Mouse (Mus musculus) stomach, postnatal 0 days (tissue): ENCODE measurements around the gene Adam33. TPM values are rescaled to one million over a fixed set of nuclear protein-coding genes. Genes with fewer than 3 reads are reported as not detected.

ENCODE experiments used
- ATAC-seq: fragments of 200-750 bp; cut with Nextera tagmentation; 2 replicates; pipeline ENCODE4 v1.8.0; 2017; ENCODE audit not compliant: low FRiP score, low TSS enrichment
- DNase-seq: peaks from one replicate; pipeline ENCODE4 v3.0.0-alpha.2; 2016; ENCODE audit warnings: low spot score
- H3K27ac ChIP-seq: fragments of 300-500 bp; sonication (generic); replicated peaks from 2 replicates; pipeline ENCODE4 v1.5.1; 2014; ENCODE audit warnings: mild to moderate bottlenecking, control low read depth
- H3K27me3 ChIP-seq: fragments of 300-500 bp; sonication (generic); 2 replicates; pipeline ENCODE4 v1.6.1; 2014; ENCODE audit warnings: low read length; ENCODE audit not compliant: control insufficient read depth, insufficient read depth
- H3K36me3 ChIP-seq: fragments of 300-500 bp; sonication (generic); 2 replicates; pipeline ENCODE4 v1.6.1; 2014; ENCODE audit warnings: low read length, mixed read lengths; ENCODE audit not compliant: control insufficient read depth, insufficient read depth
- H3K4me1 ChIP-seq: fragments of 300-500 bp; sonication (generic); replicated peaks from 2 replicates; pipeline ENCODE4 v1.6.1; 2014; ENCODE audit warnings: antibody characterized with exemption; ENCODE audit not compliant: control insufficient read depth, insufficient read depth
- H3K4me2 ChIP-seq: fragments of 300-500 bp; sonication (generic); replicated peaks from 2 replicates; pipeline ENCODE4 v1.6.1; 2014; ENCODE audit warnings: low read depth, mild to moderate bottlenecking, control low read depth, moderate library complexity
- H3K4me3 ChIP-seq: fragments of 300-500 bp; sonication (generic); 2 replicates; pipeline ENCODE4 v1.5.1; 2014; ENCODE audit warnings: low read depth, low read length, control low read depth
- H3K9ac ChIP-seq: fragments of 300-500 bp; sonication (generic); 2 replicates; pipeline ENCODE4 v1.6.1; 2014; ENCODE audit warnings: mild to moderate bottlenecking, low read length, control low read depth, mixed read lengths
- H3K9me3 ChIP-seq: fragments of 300-500 bp; sonication (generic); 2 replicates; pipeline ENCODE4 v1.6.1; 2016; ENCODE audit warnings: low read length; ENCODE audit not compliant: control insufficient read depth
- CTCF ChIP-seq: IDR thresholded peaks from 2 replicates; pipeline ENCODE4 v1.5.1; 2016; ENCODE audit warnings: antibody characterized with exemption, low read depth, mild to moderate bottlenecking, moderate library complexity
- EP300 ChIP-seq: optimal IDR thresholded peaks from 2 replicates; pipeline ENCODE3; 2016; ENCODE audit warnings: antibody characterized with exemption
- WGBS: fragments of 180-500 bp; shearing (Covaris S2); extraction: QIAGEN DNeasy Blood & Tissue Kit; methylation state at CpG from one replicate; pipeline ENCODE4 v1.1.7; 2014; 5-methylcytosine and 5-hydroxymethylcytosine counted together
- polyA plus RNA-seq: library from polyadenylated mRNA; unstranded; fragments of >200 nt; fragmentation: Nextera tagmentation; extraction: Ambion mirVana; gene quantifications from 2 replicates; pipeline ENCODE4 v1.2.1, GENCODE M21; 2015

The Adam33 gene
- polyA plus RNA-seq, 1 experiment from 2014 or later = 8.2 TPM

- DNase-seq = peak; percentile 71
- Histone ChIP-seq H3K9ac (no peak overlapping the region), H3K4me2 (no peak overlapping the region), H3K9me3 (no peaks in the 10 kb centered on the region), H3K36me3 (no peaks in the 10 kb centered on the region), H3K27me3 (peaks cover 3% of the 10 kb centered on the region; the same call in 1 of the 2 replicates), H3K27ac (peak overlapping the region; percentile 67), H3K4me1 (peaks cover 13% of the 10 kb centered on the region), H3K4me3 (no peak overlapping the region)
- WGBS = 39% methylated on average over 9 of the region's 9 CpGs
- peak; percentile 86 for ATAC-seq
- TF ChIP-seq EP300 = no peak
- no peak for TF ChIP-seq CTCF
Observed at GRCm38 (mm10) chr2:131044989-131045720, 18.5 kb downstream of the Adam33 start.

DNA sequence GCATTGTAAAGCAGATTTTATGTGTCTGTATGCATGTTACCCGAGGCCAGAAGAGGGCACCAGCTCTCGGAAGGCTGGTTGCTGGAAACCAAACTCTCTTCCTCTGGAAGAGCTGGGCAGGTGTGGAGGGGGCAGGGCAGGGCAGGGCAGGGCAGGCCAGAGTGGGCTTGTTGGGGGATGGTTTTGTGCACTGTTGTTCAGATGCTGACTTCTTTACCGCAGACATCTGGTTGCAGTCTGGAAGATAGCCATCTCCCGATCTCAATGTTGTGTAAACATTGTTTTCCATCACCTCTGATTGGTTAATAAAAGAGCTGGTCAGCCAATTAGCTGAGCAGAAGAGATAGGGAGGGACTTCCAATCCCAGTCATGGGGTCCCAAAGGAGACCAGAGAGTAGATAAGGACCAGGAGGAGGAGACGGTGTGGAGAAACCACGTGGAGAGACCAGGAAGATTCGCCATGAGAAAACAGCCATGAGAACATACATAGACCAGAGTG lies 19.2 kb downstream of the Adam33 start:
- peak; percentile 63 for TF ChIP-seq CTCF
- no peak for TF ChIP-seq EP300
- H3K9ac ChIP-seq = no peak overlapping the region
- WGBS = 5% methylated on average over 7 of the region's 7 CpGs
- no peak for ATAC-seq
- H3K36me3 ChIP-seq = no peaks in the 10 kb centered on the region
- peak overlapping the region; percentile 17; the same call in 1 of the 2 replicates for H3K4me2 ChIP-seq
- H3K9me3 ChIP-seq = no peaks in the 10 kb centered on the region
- peak; percentile 35 for DNase-seq
- H3K27ac ChIP-seq = peak overlapping the region; percentile 67
- H3K27me3 ChIP-seq = peaks cover 3% of the 10 kb centered on the region; the same call in 1 of the 2 replicates
- H3K4me1 ChIP-seq = peaks cover 13% of the 10 kb centered on the region
- no peak overlapping the region for H3K4me3 ChIP-seq

- Histone ChIP-seq H3K27me3 (peaks cover 3% of the 10 kb centered on the region; the same call in 1 of the 2 replicates), H3K27ac (no peak within 1 kb of the TSS), H3K4me2 (no peak within 1 kb of the TSS), H3K9ac (no peak within 1 kb of the TSS), H3K9me3 (no peaks in the 10 kb centered on the region), H3K36me3 (no peaks in the 10 kb centered on the region), H3K4me3 (no peak within 1 kb of the TSS), H3K4me1 (peaks cover 13% of the 10 kb centered on the region)
- TF ChIP-seq EP300 (no peak), CTCF (no peak)
- no peak for DNase-seq
- 71% methylated on average over 2 of the region's 2 CpGs for WGBS
- ATAC-seq = no peak
Observed at GRCm38 (mm10) chr2:131042988-131043387, 20.6 kb downstream of the Adam33 start, which contains the start of gene Gfra4. Gene Gfra4 (minus strand): TSS chr2:131043088.

DNA sequence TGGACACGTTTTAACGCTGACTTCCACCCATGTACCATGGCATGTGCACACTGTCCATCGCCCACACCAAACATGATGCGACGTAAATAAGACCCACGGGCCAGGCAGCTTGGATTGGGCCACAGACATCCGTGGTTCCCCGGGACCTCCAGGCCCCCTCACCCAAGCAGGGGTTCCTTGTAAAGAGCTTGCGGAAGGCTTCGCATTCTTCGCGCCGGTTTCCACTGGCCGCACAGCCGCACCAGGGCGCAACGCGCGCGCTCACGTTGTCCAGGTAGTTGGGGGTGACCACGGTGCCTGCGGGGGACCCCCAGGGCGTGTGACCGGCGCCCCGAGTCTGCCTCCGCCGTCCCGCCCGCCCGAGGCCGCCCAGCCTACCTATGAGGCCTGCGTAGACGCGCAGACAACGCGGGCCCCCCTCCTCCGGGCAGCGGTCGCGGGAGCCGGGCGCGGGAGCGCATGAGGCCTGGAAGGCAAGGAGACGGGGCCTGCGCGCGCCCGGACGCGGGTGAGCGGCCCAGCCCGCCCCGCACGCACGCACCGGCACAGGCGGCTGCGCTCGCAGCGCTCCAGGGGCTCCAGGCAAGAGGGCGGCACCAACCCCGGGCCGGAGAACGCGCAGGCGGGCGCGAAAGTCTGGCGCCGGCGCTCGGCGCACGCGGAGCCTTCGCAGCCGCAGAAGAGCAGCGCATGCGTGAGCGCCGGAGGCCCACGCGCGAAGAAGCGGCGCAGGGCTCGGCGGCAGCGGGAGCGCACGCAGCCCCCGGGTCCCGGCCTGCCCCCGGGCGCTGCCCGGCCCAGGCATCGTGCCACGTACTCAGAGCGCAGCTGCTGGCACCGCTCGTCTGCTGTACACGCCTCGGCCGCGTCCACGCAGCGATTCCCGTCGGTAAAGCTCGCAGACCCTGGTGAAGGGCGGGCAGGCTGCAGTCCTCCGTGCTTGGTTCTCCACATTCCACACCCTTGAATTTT lies 22.5 kb downstream of the Adam33 start:
- Histone ChIP-seq H3K4me2 (peak overlapping the region; percentile 93), H3K27me3 (peaks cover 3% of the 10 kb centered on the region; the same call in 1 of the 2 replicates), H3K9me3 (no peaks in the 10 kb centered on the region), H3K4me3 (peak overlapping the region; percentile 49), H3K36me3 (no peaks in the 10 kb centered on the region), H3K4me1 (peaks cover 13% of the 10 kb centered on the region), H3K9ac (peak overlapping the region; percentile 58), H3K27ac (no peak overlapping the region)
- TF ChIP-seq CTCF (no peak), EP300 (no peak)
- ATAC-seq (peak; percentile 21; the same call in 1 of the 2 replicates), DNase-seq (peak; percentile 45)
- WGBS = 3% methylated on average over 95 of the region's 115 CpGs

- no peak for ATAC-seq
- no peaks in the 10 kb centered on the region for H3K36me3 ChIP-seq
- 0 out of 2 replicates have a peak, but pooled peaks cover 2% of the 10 kb centered on the region for H3K4me1 ChIP-seq
- no peak overlapping the region for H3K27ac ChIP-seq
- 85% methylated on average over 5 of the region's 5 CpGs for WGBS
- peaks cover 3% of the 10 kb centered on the region; the same call in 1 of the 2 replicates for H3K27me3 ChIP-seq
- no peak overlapping the region for H3K9ac ChIP-seq
- no peak for TF ChIP-seq CTCF
- no peak for TF ChIP-seq EP300
- H3K4me2 ChIP-seq = no peak overlapping the region
- H3K9me3 ChIP-seq = no peaks in the 10 kb centered on the region
- no peak overlapping the region for H3K4me3 ChIP-seq
- DNase-seq = no peak
Observed at GRCm38 (mm10) chr2:131038675-131039074, 24.9 kb downstream of the Adam33 start.
